Mouse (Mus musculus) heart, embryonic 12.5 days (tissue): ENCODE measurements around the gene Pip4k2c. TPM values are rescaled to one million over a fixed set of nuclear protein-coding genes. Genes with fewer than 3 reads are reported as not detected.

ENCODE experiments used
- ATAC-seq: fragments of 200-750 bp; cut with Nextera tagmentation; 2 replicates; pipeline ENCODE4 v1.8.0; 2017; ENCODE audit warnings: moderate TSS enrichment, moderate library complexity; ENCODE audit not compliant: insufficient number of reproducible peaks, low FRiP score
- H3K27ac ChIP-seq: fragments of 300-500 bp; sonication (generic); 2 replicates; pipeline ENCODE4 v1.5.1; 2016; ENCODE audit warnings: mild to moderate bottlenecking, moderate library complexity; ENCODE audit not compliant: poor library complexity, severe bottlenecking
- H3K27me3 ChIP-seq: fragments of 300-500 bp; sonication (generic); replicated peaks from 2 replicates; pipeline ENCODE4 v1.6.1; 2016; ENCODE audit warnings: mild to moderate bottlenecking, moderate library complexity
- H3K36me3 ChIP-seq: fragments of 300-500 bp; sonication (generic); 2 replicates; pipeline ENCODE4 v1.6.1; 2016; ENCODE audit warnings: mild to moderate bottlenecking, moderate library complexity
- H3K4me1 ChIP-seq: fragments of 300-500 bp; sonication (generic); replicated peaks from 2 replicates; pipeline ENCODE4 v1.6.1; 2016; ENCODE audit warnings: mild to moderate bottlenecking
- H3K4me2 ChIP-seq: fragments of 300-500 bp; sonication (generic); 2 replicates; pipeline ENCODE4 v1.6.1; 2016; ENCODE audit warnings: mild to moderate bottlenecking, moderate library complexity
- H3K4me3 ChIP-seq: fragments of 300-500 bp; sonication (generic); 2 replicates; pipeline ENCODE4 v1.5.1; 2016; ENCODE audit warnings: mild to moderate bottlenecking
- H3K9ac ChIP-seq: fragments of 300-500 bp; sonication (generic); 2 replicates; pipeline ENCODE4 v1.6.1; 2016; ENCODE audit warnings: mild to moderate bottlenecking, moderate library complexity
- H3K9me3 ChIP-seq: fragments of 300-500 bp; sonication (generic); replicated peaks from 2 replicates; pipeline ENCODE4 v1.6.1; 2016; ENCODE audit warnings: mild to moderate bottlenecking, moderate library complexity
- WGBS: fragments of 180-500 bp; shearing (Covaris S2); methylation state at CpG from one replicate; pipeline ENCODE4 v1.1.7; 2016; 5-methylcytosine and 5-hydroxymethylcytosine counted together
- polyA plus RNA-seq: library from polyadenylated mRNA; unstranded; fragments of >200 nt; fragmentation: Nextera tagmentation; extraction: Ambion mirVana; gene quantifications from 2 replicates; pipeline ENCODE4 v1.2.1, GENCODE M21; 2016

Gene Pip4k2c
- polyA plus RNA-seq, result 29.7 and 31.5 TPM in 2 replicates

- Histone ChIP-seq H3K27ac (peak within 1 kb of the TSS; percentile 25), H3K4me1 (peaks cover 12% of the 10 kb centered on the region), H3K27me3 (no peaks in the 10 kb centered on the region), H3K9me3 (no peaks in the 10 kb centered on the region), H3K9ac (peak within 1 kb of the TSS; percentile 80), H3K36me3 (peaks cover 23% of the 10 kb centered on the region), H3K4me2 (peak within 1 kb of the TSS; percentile 86), H3K4me3 (peak within 1 kb of the TSS; percentile 74)
- ATAC-seq, result peak; percentile 99
- under 1% methylated on average over 47 of the region's 47 CpGs for WGBS
Observed at GRCm38 (mm10) chr10:127211414-127211854, at the start of gene Pip4k2c. Pip4k2c (minus strand) TSS chr10:127211585.

DNA sequence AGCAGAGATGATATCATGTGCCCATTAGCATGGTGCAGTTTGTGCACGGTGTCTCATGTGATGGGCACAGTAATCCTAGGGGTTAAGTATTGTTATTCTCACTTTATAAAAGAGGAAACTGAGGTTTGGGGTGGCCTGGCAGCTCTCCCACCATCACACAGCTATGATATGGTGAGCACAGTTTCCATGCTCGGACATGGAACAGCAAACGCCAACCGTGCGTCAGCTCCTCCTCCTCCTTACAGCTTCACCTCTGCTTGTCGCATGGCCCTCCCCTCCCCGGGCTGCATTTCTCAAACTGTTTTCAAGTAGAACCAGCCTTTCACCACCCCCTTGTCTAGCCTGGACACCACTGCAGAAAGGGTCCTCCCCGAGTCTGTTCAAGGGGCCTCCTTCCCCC is 47.1 kb upstream of the Pip4k2c start:
- ATAC-seq, result no peak
- H3K4me2 ChIP-seq, result no peak overlapping the region
- WGBS, result 73% methylated on average over 8 of the region's 8 CpGs

GRCm38 (mm10) chr10:127257790-127258189 is 46.4 kb upstream of the Pip4k2c start:
- no peak overlapping the region for H3K4me2 ChIP-seq
- peaks cover 35% of the 10 kb centered on the region for H3K27me3 ChIP-seq
- no peaks in the 10 kb centered on the region for H3K36me3 ChIP-seq
- H3K9ac ChIP-seq, result no peak overlapping the region
- peaks cover 2% of the 10 kb centered on the region for H3K4me1 ChIP-seq
- H3K9me3 ChIP-seq, result no peaks in the 10 kb centered on the region
- no peak overlapping the region for H3K4me3 ChIP-seq
- H3K27ac ChIP-seq, result no peak overlapping the region
- no peak for ATAC-seq
- 70% methylated on average over 6 of the region's 6 CpGs for WGBS

More for the DNA sequence above, 47.1 kb upstream of the Pip4k2c start:
- Histone ChIP-seq H3K27me3 (peaks cover 42% of the 10 kb centered on the region), H3K9ac (no peak overlapping the region), H3K9me3 (no peaks in the 10 kb centered on the region), H3K36me3 (no peaks in the 10 kb centered on the region), H3K4me1 (peaks cover 8% of the 10 kb centered on the region), H3K4me3 (no peak overlapping the region), H3K27ac (no peak overlapping the region)

DNA sequence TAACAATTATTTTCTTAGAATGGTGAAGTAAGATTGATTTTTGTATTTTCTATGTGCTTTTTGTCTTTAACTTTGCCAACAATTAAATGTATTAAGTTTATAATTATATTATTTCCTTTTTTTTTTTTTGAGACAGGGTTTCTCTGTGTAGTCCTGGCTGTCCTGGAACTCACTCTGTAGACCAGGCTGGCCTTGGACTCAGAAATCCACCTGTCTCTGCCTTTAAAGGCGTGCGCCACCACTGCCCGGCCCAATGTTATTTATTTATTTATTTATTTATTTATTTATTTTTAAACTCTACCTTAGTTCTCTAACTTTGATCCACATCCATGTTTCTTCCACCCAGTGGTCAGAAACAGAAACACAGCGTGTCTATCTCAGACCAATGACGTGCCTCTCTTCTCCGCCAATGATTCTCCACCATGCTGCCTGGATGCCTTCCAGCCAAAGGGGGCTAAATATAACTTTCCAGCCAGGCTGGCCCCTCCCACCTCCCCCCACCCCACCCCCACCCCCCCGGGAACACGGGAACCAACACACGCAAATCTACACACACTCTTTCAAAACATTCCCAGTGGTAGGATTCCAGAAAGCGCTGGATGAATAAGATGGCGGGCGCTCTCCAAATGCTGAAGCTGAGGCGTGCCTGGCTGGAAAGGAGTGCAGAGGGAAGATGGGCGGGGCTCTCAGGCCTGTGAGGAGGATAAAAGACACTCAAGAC is 44.4 kb upstream of the Pip4k2c start:
- Histone ChIP-seq H3K27me3 (peaks cover 15% of the 10 kb centered on the region), H3K36me3 (no peaks in the 10 kb centered on the region), H3K27ac (no peak overlapping the region), H3K4me2 (peak overlapping the region; percentile 28; the same call in 1 of the 2 replicates), H3K9ac (no peak overlapping the region), H3K4me3 (no peak overlapping the region), H3K4me1 (no peaks in the 10 kb centered on the region), H3K9me3 (no peaks in the 10 kb centered on the region)
- peak; percentile 79 for ATAC-seq
- WGBS, result 16% methylated on average over 14 of the region's 14 CpGs

GRCm38 (mm10) chr10:127250810-127251209 is 39.4 kb upstream of the Pip4k2c start:
- no peak for ATAC-seq
- Histone ChIP-seq H3K4me1 (no peaks in the 10 kb centered on the region), H3K27ac (no peak overlapping the region), H3K27me3 (0 out of 2 replicates have a peak, but pooled peaks cover 3% of the 10 kb centered on the region), H3K4me2 (no peak overlapping the region), H3K9ac (no peak overlapping the region), H3K4me3 (no peak overlapping the region), H3K9me3 (no peaks in the 10 kb centered on the region), H3K36me3 (no peaks in the 10 kb centered on the region)
- WGBS, result 80% methylated on average over 5 of the region's 5 CpGs

- Histone ChIP-seq H3K27me3 (peaks cover 50% of the 10 kb centered on the region), H3K4me3 (no peak overlapping the region), H3K4me1 (0 out of 2 replicates have a peak, but pooled peaks cover 4% of the 10 kb centered on the region), H3K4me2 (no peak overlapping the region), H3K36me3 (no peaks in the 10 kb centered on the region), H3K9me3 (no peaks in the 10 kb centered on the region), H3K27ac (no peak overlapping the region), H3K9ac (no peak overlapping the region)
- WGBS, result 59% methylated on average over 18 of the region's 18 CpGs
- ATAC-seq, result no peak
Observed at GRCm38 (mm10) chr10:127238241-127238824, 26.9 kb upstream of the Pip4k2c start.

DNA sequence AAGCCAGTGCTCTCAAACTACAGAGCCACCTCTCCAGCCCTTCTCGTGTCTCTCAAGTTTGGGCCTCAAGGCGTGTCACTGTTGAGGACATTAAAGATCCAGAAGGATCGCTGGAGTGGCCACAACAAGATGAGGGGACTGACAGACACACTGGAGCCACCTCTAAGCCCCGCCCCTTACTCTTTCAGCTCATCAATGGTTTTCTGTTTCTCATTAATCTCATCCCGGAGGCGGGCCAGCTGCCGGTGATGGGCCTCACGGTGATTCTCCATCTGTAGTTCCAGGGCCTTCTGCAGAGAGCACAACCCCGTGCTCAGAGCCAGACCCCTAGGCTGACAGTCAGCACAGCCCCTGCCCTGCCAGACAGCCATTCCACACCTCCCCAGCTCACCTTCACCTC is 25.2 kb upstream of the Pip4k2c start:
- Histone ChIP-seq H3K9me3 (no peaks in the 10 kb centered on the region), H3K4me1 (0 out of 2 replicates have a peak, but pooled peaks cover 4% of the 10 kb centered on the region), H3K27ac (no peak overlapping the region), H3K9ac (no peak overlapping the region), H3K4me2 (no peak overlapping the region), H3K36me3 (no peaks in the 10 kb centered on the region), H3K27me3 (peaks cover 51% of the 10 kb centered on the region), H3K4me3 (no peak overlapping the region)
- WGBS, result 45% methylated on average over 9 of the region's 9 CpGs
- ATAC-seq, result no peak

DNA sequence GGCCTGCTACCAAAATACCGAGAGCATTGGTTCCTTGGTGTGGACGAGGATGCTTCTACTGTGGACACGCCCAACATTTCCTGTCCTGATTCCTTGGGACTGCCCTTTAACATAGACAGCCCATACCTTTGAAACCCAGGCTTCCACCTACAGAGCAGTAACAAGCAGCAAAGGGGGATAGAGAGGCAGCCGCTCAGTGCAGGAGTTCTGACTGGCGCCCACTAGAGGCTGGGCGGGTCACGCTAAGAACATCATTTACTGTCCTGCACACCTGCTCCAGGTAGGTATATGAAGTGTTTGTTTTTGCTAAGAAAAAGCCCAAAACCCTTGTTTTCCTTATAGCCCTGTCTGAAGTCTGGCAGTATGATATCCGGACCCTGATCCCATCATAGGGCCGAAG is 21.8 kb upstream of the Pip4k2c start:
- no peaks in the 10 kb centered on the region for H3K9me3 ChIP-seq
- 70% methylated on average over 9 of the region's 9 CpGs for WGBS
- H3K4me1 ChIP-seq, result no peaks in the 10 kb centered on the region
- H3K36me3 ChIP-seq, result no peaks in the 10 kb centered on the region
- H3K4me3 ChIP-seq, result no peak overlapping the region
- H3K9ac ChIP-seq, result no peak overlapping the region
- no peak for ATAC-seq
- peaks cover 51% of the 10 kb centered on the region for H3K27me3 ChIP-seq
- no peak overlapping the region for H3K4me2 ChIP-seq
- H3K27ac ChIP-seq, result no peak overlapping the region

DNA sequence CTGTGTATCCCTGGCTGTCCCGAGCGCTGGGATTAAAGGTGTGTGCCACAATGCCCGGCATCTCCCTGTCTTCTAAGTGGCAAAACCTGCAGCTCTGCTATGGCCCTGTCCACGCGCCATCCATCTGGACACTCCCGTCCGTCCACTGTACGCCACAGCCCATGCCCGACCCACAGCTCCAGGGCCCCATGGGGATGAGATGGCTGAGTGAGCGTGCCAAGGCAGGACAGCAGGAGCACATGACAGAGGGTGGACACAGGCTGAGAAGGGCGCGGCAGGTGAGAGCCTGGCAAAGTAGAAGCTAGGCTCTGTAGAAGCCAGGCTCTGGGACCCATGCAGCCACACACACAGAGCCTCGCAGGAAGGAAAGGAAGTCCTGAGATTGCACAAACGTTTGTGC is 20.4 kb upstream of the Pip4k2c start:
- H3K27ac ChIP-seq, result no peak overlapping the region
- H3K4me1 ChIP-seq, result no peaks in the 10 kb centered on the region
- no peak overlapping the region for H3K9ac ChIP-seq
- H3K4me2 ChIP-seq, result no peak overlapping the region
- no peak for ATAC-seq
- no peak overlapping the region for H3K4me3 ChIP-seq
- H3K27me3 ChIP-seq, result peaks cover 46% of the 10 kb centered on the region
- H3K36me3 ChIP-seq, result no peaks in the 10 kb centered on the region
- 77% methylated on average over 14 of the region's 14 CpGs for WGBS
- H3K9me3 ChIP-seq, result no peaks in the 10 kb centered on the region

DNA sequence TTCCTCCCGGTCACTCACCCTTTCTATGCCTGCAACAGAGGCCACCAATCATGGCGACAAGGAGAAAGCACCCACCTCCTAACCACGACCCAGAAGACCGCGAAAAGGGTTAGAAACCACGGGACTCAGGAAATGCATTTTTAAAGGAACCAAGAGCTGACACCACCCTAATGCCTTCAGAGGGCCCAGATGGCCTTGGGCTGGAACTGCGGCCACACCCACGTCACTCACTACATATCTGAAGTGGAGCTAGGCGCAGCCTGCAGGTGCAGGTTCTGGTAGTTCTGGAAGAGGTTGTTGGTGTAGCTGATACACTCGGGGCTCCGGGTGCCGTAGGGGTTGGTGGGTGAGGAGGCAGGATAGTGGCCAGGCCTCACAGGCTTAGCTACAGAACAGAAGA is 19.3 kb upstream of the Pip4k2c start:
- no peaks in the 10 kb centered on the region for H3K36me3 ChIP-seq
- ATAC-seq, result no peak
- H3K27me3 ChIP-seq, result peaks cover 40% of the 10 kb centered on the region
- 75% methylated on average over 12 of the region's 12 CpGs for WGBS
- H3K9ac ChIP-seq, result no peak overlapping the region
- no peaks in the 10 kb centered on the region for H3K9me3 ChIP-seq
- H3K27ac ChIP-seq, result no peak overlapping the region
- no peaks in the 10 kb centered on the region for H3K4me1 ChIP-seq
- H3K4me2 ChIP-seq, result no peak overlapping the region
- H3K4me3 ChIP-seq, result no peak overlapping the region

DNA sequence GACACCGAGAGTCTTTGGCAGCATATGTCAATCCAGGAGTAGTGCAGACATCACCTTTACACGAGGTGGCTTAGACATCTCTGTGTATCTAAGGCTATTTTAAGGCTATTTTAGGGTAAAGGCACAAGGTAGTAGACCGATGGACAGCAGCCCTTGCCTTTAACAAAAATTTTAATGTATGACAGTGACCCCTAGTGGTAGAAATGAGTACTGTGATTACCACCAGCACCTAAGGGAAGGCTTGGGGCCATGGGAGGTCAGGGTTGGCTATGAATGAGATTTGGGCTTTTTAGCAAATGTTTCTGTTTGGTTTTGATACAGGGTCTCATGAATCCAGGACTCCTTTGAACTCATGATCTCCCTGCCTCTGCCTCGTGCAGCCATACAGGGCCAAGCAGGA is 17.5 kb upstream of the Pip4k2c start:
- no peak overlapping the region for H3K4me2 ChIP-seq
- H3K9ac ChIP-seq, result no peak overlapping the region
- H3K4me3 ChIP-seq, result no peak overlapping the region
- peaks cover 42% of the 10 kb centered on the region for H3K27me3 ChIP-seq
- no peaks in the 10 kb centered on the region for H3K4me1 ChIP-seq
- 17% methylated on average over 4 of the region's 4 CpGs for WGBS
- H3K27ac ChIP-seq, result no peak overlapping the region
- H3K9me3 ChIP-seq, result no peaks in the 10 kb centered on the region
- H3K36me3 ChIP-seq, result no peaks in the 10 kb centered on the region
- peak; percentile 37; the same call in 1 of the 2 replicates for ATAC-seq
